Mouse (Mus musculus): ENCODE results near the gene Srpk2. TPM values are rescaled to one million over a fixed set of nuclear protein-coding genes. Genes with fewer than 3 reads are reported as not detected.
A peak's percentile ranks its signal among the peaks of the same experiment; 100 is the strongest.
"Not testable (repeated sequence)": the region's sequence is repeated elsewhere in the genome, so short reads cannot be mapped to it uniquely, and the experiment has no call there.

The Srpk2 gene
- 59.3 and 65.6 TPM in 2 replicates for polyA plus RNA-seq (2014; fragmentation: Nextera tagmentation; extraction: Ambion mirVana)

- H3K4me1 ChIP-seq (ENCODE audit: control insufficient read depth, insufficient read depth, low read length) = no peaks in the 10 kb centered on the region
- H3K27ac ChIP-seq (ENCODE audit: low read depth, low read length) = no peak within 1 kb of the TSS
- ATAC-seq (ENCODE audit: insufficient read depth, low FRiP score, low TSS enrichment) = no peak
- no peaks in the 10 kb centered on the region for H3K27me3 ChIP-seq (ENCODE audit: control insufficient read depth, insufficient read depth, low read length)
- no peak for DNase-seq (ENCODE audit: low spot score)
- no peak within 1 kb of the TSS for H3K4me3 ChIP-seq (ENCODE audit: low read depth, low read length)
- 61% methylated on average over 1 of the region's 1 CpGs for WGBS
- no peak within 1 kb of the TSS for H3K9ac ChIP-seq (ENCODE audit: low read length)
- no peaks in the 10 kb centered on the region for H3K36me3 ChIP-seq (ENCODE audit: control insufficient read depth, insufficient read depth, low read length)
- H3K9me3 ChIP-seq (ENCODE audit: control insufficient read depth, low read length) = no peaks in the 10 kb centered on the region
- H3K4me2 ChIP-seq (ENCODE audit: low read depth) = no peak within 1 kb of the TSS
Observed at GRCm38 (mm10) chr5:23684517-23684916, at the start of gene Srpk2. TSS of gene Srpk2 (minus strand) at chr5:23684617.

- Histone ChIP-seq H3K4me3 (ENCODE audit: low read depth, low read length) (no peak overlapping the region), H3K27ac (ENCODE audit: low read depth, low read length) (no peak overlapping the region), H3K9me3 (ENCODE audit: control insufficient read depth, low read length) (no peaks in the 10 kb centered on the region), H3K27me3 (ENCODE audit: control insufficient read depth, insufficient read depth, low read length) (no peaks in the 10 kb centered on the region), H3K4me1 (ENCODE audit: control insufficient read depth, insufficient read depth, low read length) (no peaks in the 10 kb centered on the region), H3K4me2 (ENCODE audit: low read depth) (no peak overlapping the region), H3K9ac (ENCODE audit: low read length) (no peak overlapping the region), H3K36me3 (ENCODE audit: control insufficient read depth, insufficient read depth, low read length) (no peaks in the 10 kb centered on the region)
- 91% methylated on average over 2 of the region's 2 CpGs for WGBS
- DNase-seq (ENCODE audit: low spot score) = no peak
- no peak for ATAC-seq (ENCODE audit: insufficient read depth, low FRiP score, low TSS enrichment)
Observed at GRCm38 (mm10) chr5:23721956-23722355, 37.5 kb upstream of the Srpk2 start.

- WGBS = 83% methylated on average over 4 of the region's 4 CpGs
- Histone ChIP-seq H3K9me3 (ENCODE audit: control insufficient read depth, low read length) (no peaks in the 10 kb centered on the region), H3K9ac (ENCODE audit: low read length) (no peak overlapping the region), H3K27ac (ENCODE audit: low read depth, low read length) (no peak overlapping the region), H3K4me3 (ENCODE audit: low read depth, low read length) (no peak overlapping the region), H3K36me3 (ENCODE audit: control insufficient read depth, insufficient read depth, low read length) (no peaks in the 10 kb centered on the region), H3K27me3 (ENCODE audit: control insufficient read depth, insufficient read depth, low read length) (no peaks in the 10 kb centered on the region), H3K4me1 (ENCODE audit: control insufficient read depth, insufficient read depth, low read length) (no peaks in the 10 kb centered on the region), H3K4me2 (ENCODE audit: low read depth) (no peak overlapping the region)
- ATAC-seq (ENCODE audit: insufficient read depth, low FRiP score, low TSS enrichment) (no peak), DNase-seq (ENCODE audit: low spot score) (no peak)
Observed at GRCm38 (mm10) chr5:23718881-23719328, 34.5 kb upstream of the Srpk2 start.

GRCm38 (mm10) chr5:23718182-23718534, 33.7 kb upstream of the Srpk2 start:
- H3K36me3 ChIP-seq (ENCODE audit: control insufficient read depth, insufficient read depth, low read length) = no peaks in the 10 kb centered on the region
- H3K27me3 ChIP-seq (ENCODE audit: control insufficient read depth, insufficient read depth, low read length) = no peaks in the 10 kb centered on the region
- no peaks in the 10 kb centered on the region for H3K4me1 ChIP-seq (ENCODE audit: control insufficient read depth, insufficient read depth, low read length)
- ATAC-seq (ENCODE audit: insufficient read depth, low FRiP score, low TSS enrichment) (no peak), DNase-seq (ENCODE audit: low spot score) (no peak)
- no peaks in the 10 kb centered on the region for H3K9me3 ChIP-seq (ENCODE audit: control insufficient read depth, low read length)
- no peak overlapping the region for H3K4me2 ChIP-seq (ENCODE audit: low read depth)
- H3K4me3 ChIP-seq (ENCODE audit: low read depth, low read length) = no peak overlapping the region
- WGBS = 55% methylated on average over 1 of the region's 1 CpGs
- H3K27ac ChIP-seq (ENCODE audit: low read depth, low read length) = no peak overlapping the region
- H3K9ac ChIP-seq (ENCODE audit: low read length) = no peak overlapping the region

GRCm38 (mm10) chr5:23717469-23718181, 33.2 kb upstream of the Srpk2 start:
- WGBS = 83% methylated on average over 3 of the region's 3 CpGs
- no peaks in the 10 kb centered on the region for H3K4me1 ChIP-seq (ENCODE audit: control insufficient read depth, insufficient read depth, low read length)
- no peak for DNase-seq (ENCODE audit: low spot score)
- no peaks in the 10 kb centered on the region for H3K9me3 ChIP-seq (ENCODE audit: control insufficient read depth, low read length)
- H3K4me3 ChIP-seq (ENCODE audit: low read depth, low read length) = no peak overlapping the region
- H3K27me3 ChIP-seq (ENCODE audit: control insufficient read depth, insufficient read depth, low read length) = no peaks in the 10 kb centered on the region
- H3K36me3 ChIP-seq (ENCODE audit: control insufficient read depth, insufficient read depth, low read length) = no peaks in the 10 kb centered on the region
- ATAC-seq (ENCODE audit: insufficient read depth, low FRiP score, low TSS enrichment) = no peak
- H3K9ac ChIP-seq (ENCODE audit: low read length) = no peak overlapping the region
- H3K4me2 ChIP-seq (ENCODE audit: low read depth) = no peak overlapping the region
- no peak overlapping the region for H3K27ac ChIP-seq (ENCODE audit: low read depth, low read length)

- H3K9me3 ChIP-seq (ENCODE audit: control insufficient read depth, low read length) = peaks cover 5% of the 10 kb centered on the region
- H3K4me1 ChIP-seq (ENCODE audit: control insufficient read depth, insufficient read depth, low read length) = no peaks in the 10 kb centered on the region
- H3K4me2 ChIP-seq (ENCODE audit: low read depth) = no peak overlapping the region
- H3K27me3 ChIP-seq (ENCODE audit: control insufficient read depth, insufficient read depth, low read length) = no peaks in the 10 kb centered on the region
- peaks cover 13% of the 10 kb centered on the region for H3K36me3 ChIP-seq (ENCODE audit: control insufficient read depth, insufficient read depth, low read length)
- H3K9ac ChIP-seq (ENCODE audit: low read length) = no peak overlapping the region
- no peak overlapping the region for H3K4me3 ChIP-seq (ENCODE audit: low read depth, low read length)
- H3K27ac ChIP-seq (ENCODE audit: low read depth, low read length) = no peak overlapping the region
- WGBS = 91% methylated on average over 8 of the region's 8 CpGs
- DNase-seq (ENCODE audit: low spot score) (no peak), ATAC-seq (ENCODE audit: insufficient read depth, low FRiP score, low TSS enrichment) (no peak)
Observed at GRCm38 (mm10) chr5:23713401-23714335, 29.3 kb upstream of the Srpk2 start.

- Histone ChIP-seq H3K27me3 (ENCODE audit: control insufficient read depth, insufficient read depth, low read length) (no peaks in the 10 kb centered on the region), H3K9ac (ENCODE audit: low read length) (peak overlapping the region; percentile 80), H3K4me2 (ENCODE audit: low read depth) (peak overlapping the region; percentile 72), H3K4me3 (ENCODE audit: low read depth, low read length) (peak overlapping the region; percentile 68), H3K4me1 (ENCODE audit: control insufficient read depth, insufficient read depth, low read length) (no peaks in the 10 kb centered on the region), H3K27ac (ENCODE audit: low read depth, low read length) (no peak overlapping the region), H3K9me3 (ENCODE audit: control insufficient read depth, low read length) (peaks cover 5% of the 10 kb centered on the region), H3K36me3 (ENCODE audit: control insufficient read depth, insufficient read depth, low read length) (peaks cover 16% of the 10 kb centered on the region)
- peak; percentile 79 for DNase-seq (ENCODE audit: low spot score)
- WGBS = 7% methylated on average over 56 of the region's 60 CpGs
- ATAC-seq (ENCODE audit: insufficient read depth, low FRiP score, low TSS enrichment) = peak; percentile 99
Observed at GRCm38 (mm10) chr5:23712130-23713001, 27.9 kb upstream of the Srpk2 start.

- not testable (repeated sequence) for H3K27me3 ChIP-seq (ENCODE audit: control insufficient read depth, insufficient read depth, low read length); H3K9me3 ChIP-seq (ENCODE audit: control insufficient read depth, low read length); H3K27ac ChIP-seq (ENCODE audit: low read depth, low read length); H3K4me1 ChIP-seq (ENCODE audit: control insufficient read depth, insufficient read depth, low read length)
- Histone ChIP-seq H3K4me3 (ENCODE audit: low read depth, low read length) (peak overlapping the region; percentile 68), H3K4me2 (ENCODE audit: low read depth) (peak overlapping the region; percentile 72), H3K36me3 (ENCODE audit: control insufficient read depth, insufficient read depth, low read length) (peaks cover 19% of the 10 kb centered on the region), H3K9ac (ENCODE audit: low read length) (peak overlapping the region; percentile 80)
- 77% methylated on average over 6 of the region's 6 CpGs for WGBS
- DNase-seq (ENCODE audit: low spot score) (peak; percentile 15), ATAC-seq (ENCODE audit: insufficient read depth, low FRiP score, low TSS enrichment) (peak; percentile 15; the same call in 1 of the 2 replicates)
Observed at GRCm38 (mm10) chr5:23711671-23712129, 27.3 kb upstream of the Srpk2 start.

Measured in neural tube, embryonic 11.5 days (tissue).